Mouse (Mus musculus) lung, postnatal 0 days (tissue): ENCODE data around the gene Mccc2.

Experiments
- CTCF ChIP-seq: IDR thresholded peaks from 2 replicates; pipeline ENCODE4 v1.5.1; 2016; ENCODE audit warnings: antibody characterized with exemption, mild to moderate bottlenecking
- EP300 ChIP-seq: IDR thresholded peaks from 2 replicates; pipeline ENCODE4 v1.6.1; 2016; ENCODE audit warnings: antibody characterized with exemption, mild to moderate bottlenecking, control low read depth

DNA sequence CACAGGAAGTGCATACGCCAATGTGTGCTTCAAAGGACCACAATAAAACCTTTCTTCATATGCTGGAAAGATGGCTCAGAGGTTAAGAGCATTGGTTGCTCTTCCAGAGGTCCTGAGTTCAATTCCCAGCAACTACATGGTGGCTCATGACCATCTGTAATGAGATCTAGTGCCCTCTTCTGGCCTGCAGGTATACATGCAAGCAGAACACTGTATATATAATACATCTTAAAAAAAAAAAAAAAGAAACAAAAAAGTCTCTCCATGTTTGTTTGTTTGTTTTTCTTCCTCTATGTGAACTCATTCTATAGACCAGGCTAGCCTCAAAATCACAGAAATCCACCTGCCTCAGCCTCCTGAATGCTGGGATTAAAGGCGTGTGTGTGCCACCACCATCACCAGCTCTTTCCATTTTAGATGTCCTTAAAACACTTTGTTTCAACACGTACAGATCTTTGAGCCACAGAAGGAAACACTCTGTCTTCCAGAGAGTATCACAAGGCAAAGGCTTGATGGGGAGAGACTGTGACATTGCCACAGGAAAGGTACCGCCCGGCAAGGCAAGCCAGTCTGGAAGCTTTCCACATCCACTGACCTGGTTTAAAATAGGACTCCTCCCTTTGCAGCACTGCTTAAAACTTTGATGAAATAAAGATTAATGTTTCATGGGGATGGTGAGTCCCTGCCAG lies 60.4 kb downstream of the Mccc2 start:
- TF ChIP-seq CTCF (no peak), EP300 (no peak)
